Comparison of ENCODE assay signal across 8 mouse cellular contexts in genomic region chr2:132252542-132253528, GRCm38 (mm10). TPM values are rescaled to one million over a fixed set of nuclear protein-coding genes. Genes with fewer than 3 reads are reported as not detected.
A peak's percentile ranks its signal among the peaks of the same experiment; 100 is the strongest.
DNase-seq lines count a peak whose midpoint lies in the region; ATAC-seq lines count a peak whose summit lies in the region.

Gene Pcna (minus strand): TSS chr2:132253314.

- H3K36me3 ChIP-seq in hindbrain, embryonic 16.5 days (ENCODE audit: control insufficient read depth, insufficient read depth, low read length) = no peaks in the 10 kb centered on the region; the same call in 1 of the 2 replicates
- peaks cover 9% of the 10 kb centered on the region; the same call in 1 of the 2 replicates for H3K36me3 ChIP-seq in macrophage (ENCODE audit: inconsistent target)

- H3K4me3 ChIP-seq in hindbrain, embryonic 16.5 days (ENCODE audit: low read length) = peak within 1 kb of the TSS; percentile 62
- peak within 1 kb of the TSS; percentile 73 for H3K4me3 ChIP-seq in macrophage (ENCODE audit: inconsistent target)

- no peaks in the 10 kb centered on the region for H3K9me3 ChIP-seq in hindbrain, embryonic 16.5 days (ENCODE audit: control insufficient read depth, low read length)

- no peaks in the 10 kb centered on the region for H3K27me3 ChIP-seq in hindbrain, embryonic 16.5 days (replicated peaks; ENCODE audit: control insufficient read depth, insufficient read depth, low read length)

- H3K27ac ChIP-seq in hindbrain, embryonic 16.5 days (ENCODE audit: low read depth, low read length) = peak within 1 kb of the TSS; percentile 65
- peak within 1 kb of the TSS; percentile 66 for H3K27ac ChIP-seq in macrophage

- H3K79me2 ChIP-seq in macrophage (ENCODE audit: inconsistent target) = peaks cover 59% of the 10 kb centered on the region

- DNase-seq in WW6 (ENCODE audit: low read depth, low spot score) = peak; percentile 98
- peak; percentile 88 to 93 for DNase-seq in cerebellum, postnatal 4 days (ENCODE audit: low spot score in 2 of 2)
- DNase-seq in gastrocnemius, adult 18-20 months (ENCODE audit: low spot score) = peak; percentile 97
- peak; percentile 96 to 97 for DNase-seq in left cerebral cortex, adult 18-20 months (ENCODE audit: low spot score in 2 of 2)
- DNase-seq in right cerebral cortex, adult 18-20 months = peak; percentile 99
- peak; percentile 89 for DNase-seq in urinary bladder, postnatal 10 days (ENCODE audit: low spot score)

- peak; percentile 99 for ATAC-seq in hindbrain, embryonic 16.5 days

- peaks cover 18% of the 10 kb centered on the region for H3K4me1 ChIP-seq in hindbrain, embryonic 16.5 days (ENCODE audit: control insufficient read depth, insufficient read depth, low read depth, low read length)

- under 1% methylated on average over 73 of the region's 79 CpGs for WGBS in hindbrain, embryonic 16.5 days
- under 1% methylated on average over 67 of the region's 79 CpGs for WGBS in macrophage (ENCODE audit: missing documents)

- H3K4me2 ChIP-seq in hindbrain, embryonic 16.5 days (ENCODE audit: low read length) = peak within 1 kb of the TSS; percentile 65

- peak within 1 kb of the TSS; percentile 64 for H3K9ac ChIP-seq in hindbrain, embryonic 16.5 days (ENCODE audit: low read depth, low read length)

RNA-seq across cellular contexts. Expression of gene Pcna, which starts in this region (rescaled TPM):
- 10 to 100 TPM; 18.1 to 19.8 TPM for total RNA-seq in gastrocnemius, adult 18-20 months (2021)
- polyA plus RNA-seq in hindbrain, embryonic 16.5 days (2015; fragmentation: Nextera tagmentation; extraction: Ambion mirVana) = 112 and 114 TPM in 2 replicates
- total RNA-seq in left cerebral cortex, adult 18-20 months (2021) = 10 to 100 TPM; 45.8 to 48.0 TPM
- 100 to 1,000 TPM in 6 of 26 experiments, 10 to 100 TPM in 20; 41.5 to 158 (median 77.7) TPM for total RNA-seq in macrophage (2018; cell fraction: chromatin; rRNA removed)
- 100 to 1,000 TPM; 209 to 316 (median 252) TPM for total RNA-seq in macrophage (2018; cell fraction: cytosol; rRNA removed)
- 100 to 1,000 TPM in 23 of 26 experiments, 10 to 100 TPM in 3; 77.9 to 298 (median 112) TPM for total RNA-seq in macrophage (2018; cell fraction: nucleus; rRNA removed)
- 211 to 931 TPM (median 452 TPM) in 3 replicates for polyA plus RNA-seq in macrophage (2018)

Comparison
In these comparisons a context has a peak if more than half of its experiments do, and no peak if none do; other contexts are left out.
1. Peak in every context shown above with its lines: DNase-seq, ATAC-seq, H3K4me3 ChIP-seq and H3K27ac ChIP-seq.